Mouse (Mus musculus) forebrain, embryonic 13.5 days (tissue): ENCODE measurements around the gene Tmtc3. TPM values are rescaled to one million over a fixed set of nuclear protein-coding genes. Genes with fewer than 3 reads are reported as not detected.
A peak's percentile ranks its signal among the peaks of the same experiment; 100 is the strongest.

Experiments used
- ATAC-seq: fragments of 200-750 bp; cut with Nextera tagmentation; 2 replicates; pipeline ENCODE4 v1.8.0; 2017
- H3K27ac ChIP-seq: fragments of 300-500 bp; sonication (generic); 2 replicates; pipeline ENCODE4 v1.5.1; 2015; ENCODE audit warnings: inconsistent platforms, mild to moderate bottlenecking, moderate library complexity
- H3K27me3 ChIP-seq: fragments of 300-500 bp; sonication (generic); 2 replicates; pipeline ENCODE4 v1.6.1; 2015; ENCODE audit warnings: mild to moderate bottlenecking, inconsistent platforms
- H3K36me3 ChIP-seq: fragments of 300-500 bp; sonication (generic); 2 replicates; pipeline ENCODE4 v1.6.1; 2015; ENCODE audit warnings: mild to moderate bottlenecking, inconsistent platforms; ENCODE audit not compliant: poor library complexity, severe bottlenecking
- H3K4me1 ChIP-seq: fragments of 300-500 bp; sonication (generic); 2 replicates; pipeline ENCODE4 v1.6.1; 2015; ENCODE audit warnings: inconsistent platforms
- H3K4me2 ChIP-seq: fragments of 300-500 bp; sonication (generic); 2 replicates; pipeline ENCODE4 v1.6.1; 2015; ENCODE audit warnings: inconsistent platforms, mild to moderate bottlenecking, moderate library complexity
- H3K4me3 ChIP-seq: fragments of 300-500 bp; sonication (generic); 2 replicates; pipeline ENCODE4 v1.5.1; 2015; ENCODE audit warnings: mild to moderate bottlenecking, inconsistent platforms
- H3K9ac ChIP-seq: fragments of 300-500 bp; sonication (generic); 2 replicates; pipeline ENCODE4 v1.6.1; 2015; ENCODE audit warnings: mild to moderate bottlenecking, inconsistent platforms
- H3K9me3 ChIP-seq: fragments of 300-500 bp; sonication (generic); replicated peaks from 2 replicates; pipeline ENCODE4 v1.6.1; 2016; ENCODE audit warnings: inconsistent platforms
- WGBS: fragments of 180-500 bp; shearing (Covaris S2); methylation state at CpG from one replicate; pipeline ENCODE4 v1.1.7; 2015; 5-methylcytosine and 5-hydroxymethylcytosine counted together
- polyA plus RNA-seq: library from polyadenylated mRNA; unstranded; fragments of >200 nt; fragmentation: Nextera tagmentation; extraction: Ambion mirVana; gene quantifications from 2 replicates; pipeline ENCODE4 v1.2.1, GENCODE M21; 2015

Tmtc3 gene
- 11.6 and 13.2 TPM in 2 replicates for polyA plus RNA-seq

GRCm38 (mm10) chr10:100487097-100487978 lies at the start of gene Tmtc3, which contains the start of gene Cep290:
TSS of gene Tmtc3 (minus strand) at chr10:100487350.
TSS of gene Cep290 (plus strand) at chr10:100487558.
- H3K4me2 ChIP-seq = peak within 1 kb of the TSS; percentile 86
- WGBS = under 1% methylated on average over 59 of the region's 63 CpGs
- no peaks in the 10 kb centered on the region for H3K9me3 ChIP-seq
- peak within 1 kb of the TSS; percentile 82 for H3K9ac ChIP-seq
- peak within 1 kb of the TSS; percentile 80 for H3K4me3 ChIP-seq
- no peaks in the 10 kb centered on the region for H3K27me3 ChIP-seq
- ATAC-seq = peak; percentile 99
- peak within 1 kb of the TSS; percentile 54 for H3K27ac ChIP-seq
- H3K36me3 ChIP-seq = no peaks in the 10 kb centered on the region
- peaks cover 14% of the 10 kb centered on the region; the same call in 1 of the 2 replicates for H3K4me1 ChIP-seq

GRCm38 (mm10) chr10:100524499-100525390 lies 37.6 kb upstream of the Tmtc3 start:
- no peaks in the 10 kb centered on the region for H3K27me3 ChIP-seq
- WGBS = 93% methylated on average over 9 of the region's 9 CpGs

DNA sequence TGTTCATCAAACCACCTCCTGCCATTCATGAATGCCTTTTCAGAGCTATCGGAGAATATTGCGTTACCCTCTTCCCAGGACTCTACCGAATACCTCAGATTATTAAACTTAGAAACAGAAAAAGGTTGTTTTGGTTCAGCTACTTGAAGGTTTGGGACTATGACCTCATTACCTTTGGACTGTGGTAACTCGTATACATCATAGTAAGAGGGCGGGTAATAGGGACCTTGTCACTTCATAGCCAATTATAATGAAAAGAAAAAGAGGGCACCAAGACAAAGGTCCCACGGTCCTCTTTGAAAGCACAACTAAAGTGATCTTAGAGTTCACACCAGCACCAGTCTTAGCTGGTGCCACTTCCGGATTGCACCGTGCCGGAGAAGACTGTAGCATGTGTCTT lies 35.2 kb upstream of the Tmtc3 start:
- Histone ChIP-seq H3K36me3 (peaks cover 19% of the 10 kb centered on the region), H3K4me3 (no peak overlapping the region), H3K4me1 (no peaks in the 10 kb centered on the region), H3K4me2 (no peak overlapping the region), H3K9me3 (no peaks in the 10 kb centered on the region), H3K9ac (no peak overlapping the region), H3K27ac (no peak overlapping the region), H3K27me3 (no peaks in the 10 kb centered on the region)
- WGBS = 58% methylated on average over 9 of the region's 9 CpGs
- no peak for ATAC-seq

More at GRCm38 (mm10) chr10:100524499-100525390, 37.6 kb upstream of the Tmtc3 start:
- no peak overlapping the region for H3K27ac ChIP-seq
- ATAC-seq = no peak
- no peak overlapping the region for H3K4me3 ChIP-seq
- H3K4me1 ChIP-seq = no peaks in the 10 kb centered on the region
- no peak overlapping the region for H3K9ac ChIP-seq
- no peaks in the 10 kb centered on the region for H3K9me3 ChIP-seq
- H3K36me3 ChIP-seq = peaks cover 14% of the 10 kb centered on the region
- no peak overlapping the region for H3K4me2 ChIP-seq

GRCm38 (mm10) chr10:100521617-100522016 lies 34.5 kb upstream of the Tmtc3 start:
- 88% methylated on average over 4 of the region's 4 CpGs for WGBS
- Histone ChIP-seq H3K27me3 (no peaks in the 10 kb centered on the region), H3K27ac (no peak overlapping the region), H3K9me3 (no peaks in the 10 kb centered on the region), H3K9ac (no peak overlapping the region), H3K4me2 (no peak overlapping the region), H3K4me3 (no peak overlapping the region), H3K4me1 (no peaks in the 10 kb centered on the region), H3K36me3 (peaks cover 19% of the 10 kb centered on the region)
- no peak for ATAC-seq

DNA sequence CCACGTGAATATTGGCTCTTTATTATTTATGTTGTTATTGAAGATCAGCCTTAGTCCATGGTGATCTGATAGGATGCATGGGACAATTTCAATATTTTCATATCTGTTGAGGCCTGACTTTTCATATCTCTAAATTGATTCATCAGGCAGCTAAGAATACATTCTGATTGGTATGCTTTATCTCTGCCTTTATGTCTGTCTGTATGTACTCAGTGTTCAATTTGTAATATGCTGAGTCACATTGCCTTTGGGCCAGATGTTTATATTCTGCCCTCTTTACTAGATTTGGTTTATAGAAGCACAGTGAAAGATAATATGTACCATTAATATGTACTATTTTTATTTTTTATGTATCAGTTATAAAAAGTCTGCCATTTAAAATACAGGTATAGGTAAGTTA lies 21.0 kb upstream of the Tmtc3 start:
- Histone ChIP-seq H3K27me3 (no peaks in the 10 kb centered on the region), H3K4me2 (no peak overlapping the region), H3K9ac (no peak overlapping the region), H3K36me3 (peaks cover 30% of the 10 kb centered on the region), H3K4me3 (no peak overlapping the region), H3K4me1 (no peaks in the 10 kb centered on the region), H3K27ac (no peak overlapping the region), H3K9me3 (no peaks in the 10 kb centered on the region)
- whole genome bisulfite sequencing = 93% methylated on average over 1 of the region's 1 CpGs
- ATAC-seq = no peak

GRCm38 (mm10) chr10:100498309-100498708 lies 11.2 kb upstream of the Tmtc3 start:
- peaks cover 54% of the 10 kb centered on the region for H3K36me3 ChIP-seq
- H3K4me2 ChIP-seq = no peak overlapping the region
- no peaks in the 10 kb centered on the region for H3K9me3 ChIP-seq
- H3K27me3 ChIP-seq = no peaks in the 10 kb centered on the region
- ATAC-seq = no peak
- no peak overlapping the region for H3K9ac ChIP-seq
- H3K4me1 ChIP-seq = no peaks in the 10 kb centered on the region
- 88% methylated on average over 3 of the region's 3 CpGs for WGBS
- H3K27ac ChIP-seq = no peak overlapping the region
- no peak overlapping the region for H3K4me3 ChIP-seq

DNA sequence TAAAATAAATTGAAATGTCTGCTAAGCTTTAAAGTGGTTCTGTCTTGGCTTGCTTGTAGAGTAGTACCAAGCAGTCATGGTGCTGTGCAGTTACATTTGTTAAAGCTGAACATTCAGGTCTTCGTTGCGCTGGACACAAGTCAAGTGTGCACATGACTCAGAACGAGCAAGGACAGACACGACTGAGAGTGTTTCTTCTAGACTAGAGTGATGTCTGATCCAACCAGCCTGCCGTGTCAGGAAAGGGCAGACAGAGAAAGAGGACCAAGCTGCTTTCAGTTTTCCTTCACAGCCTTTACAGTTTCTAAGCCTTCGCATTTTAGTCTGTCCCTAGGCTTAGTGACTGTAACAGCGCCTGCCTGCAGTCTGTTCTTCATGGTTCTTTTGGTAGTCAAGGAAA lies 4.8 kb upstream of the Tmtc3 start:
- no peak overlapping the region for H3K9ac ChIP-seq
- H3K27me3 ChIP-seq = no peaks in the 10 kb centered on the region
- H3K4me1 ChIP-seq = peaks cover 8% of the 10 kb centered on the region; the same call in 1 of the 2 replicates
- peaks cover 20% of the 10 kb centered on the region for H3K36me3 ChIP-seq
- H3K27ac ChIP-seq = no peak overlapping the region
- no peak overlapping the region for H3K4me3 ChIP-seq
- 93% methylated on average over 7 of the region's 7 CpGs for WGBS
- ATAC-seq = no peak
- H3K4me2 ChIP-seq = no peak overlapping the region
- no peaks in the 10 kb centered on the region for H3K9me3 ChIP-seq

GRCm38 (mm10) chr10:100486701-100487096 lies 451 bp downstream of the Tmtc3 start:
- H3K27ac ChIP-seq = peak overlapping the region; percentile 54
- peak overlapping the region; percentile 82 for H3K9ac ChIP-seq
- H3K9me3 ChIP-seq = no peaks in the 10 kb centered on the region
- H3K4me1 ChIP-seq = peaks cover 14% of the 10 kb centered on the region; the same call in 1 of the 2 replicates
- no peaks in the 10 kb centered on the region for H3K36me3 ChIP-seq
- H3K4me2 ChIP-seq = peak overlapping the region; percentile 86
- H3K27me3 ChIP-seq = no peaks in the 10 kb centered on the region
- under 1% methylated on average over 13 of the region's 13 CpGs for WGBS
- peak overlapping the region; percentile 80 for H3K4me3 ChIP-seq
- no peak for ATAC-seq

- no peak overlapping the region for H3K27ac ChIP-seq
- H3K36me3 ChIP-seq = peaks cover 16% of the 10 kb centered on the region; the same call in 1 of the 2 replicates
- 91% methylated on average over 3 of the region's 3 CpGs for WGBS
- no peak overlapping the region for H3K9ac ChIP-seq
- H3K27me3 ChIP-seq = no peaks in the 10 kb centered on the region
- ATAC-seq = no peak
- H3K4me2 ChIP-seq = no peak overlapping the region
- H3K9me3 ChIP-seq = no peaks in the 10 kb centered on the region
- no peaks in the 10 kb centered on the region for H3K4me1 ChIP-seq
- H3K4me3 ChIP-seq = no peak overlapping the region
Measured at GRCm38 (mm10) chr10:100479538-100479937, 7.6 kb downstream of the Tmtc3 start.

- Histone ChIP-seq H3K4me3 (no peak overlapping the region), H3K27me3 (no peaks in the 10 kb centered on the region), H3K27ac (no peak overlapping the region), H3K9ac (no peak overlapping the region), H3K4me1 (no peaks in the 10 kb centered on the region), H3K9me3 (no peaks in the 10 kb centered on the region), H3K36me3 (peaks cover 27% of the 10 kb centered on the region), H3K4me2 (no peak overlapping the region)
- no peak for ATAC-seq
- 55% methylated on average over 3 of the region's 3 CpGs for WGBS
Measured at GRCm38 (mm10) chr10:100475040-100475439, 12.1 kb downstream of the Tmtc3 start.

- H3K9ac ChIP-seq = no peak overlapping the region
- H3K27me3 ChIP-seq = no peaks in the 10 kb centered on the region
- H3K4me3 ChIP-seq = no peak overlapping the region
- peaks cover 23% of the 10 kb centered on the region for H3K36me3 ChIP-seq
- no peaks in the 10 kb centered on the region for H3K9me3 ChIP-seq
- no peak overlapping the region for H3K27ac ChIP-seq
- no peaks in the 10 kb centered on the region for H3K4me1 ChIP-seq
- no peak for ATAC-seq
- H3K4me2 ChIP-seq = no peak overlapping the region
Measured at GRCm38 (mm10) chr10:100460515-100460914, 26.6 kb downstream of the Tmtc3 start.

DNA sequence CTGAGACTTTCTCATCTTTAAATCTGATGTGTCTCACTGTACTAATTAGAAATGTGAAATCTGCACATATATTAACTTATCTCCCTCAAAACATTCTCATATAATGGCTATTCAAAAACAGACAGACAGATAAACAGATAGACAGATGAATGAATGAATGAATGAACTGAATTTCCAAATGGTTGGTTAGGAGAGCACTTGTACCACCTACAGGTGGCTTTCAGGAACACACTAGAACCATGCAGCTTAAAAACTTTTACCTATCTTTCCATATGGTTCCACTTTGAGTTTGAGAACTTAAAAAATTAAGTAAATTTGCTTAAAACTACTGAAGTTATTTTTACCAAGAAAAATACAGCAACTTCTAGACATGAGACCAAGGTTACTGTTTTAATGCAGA lies 37.8 kb downstream of the Tmtc3 start:
- no peak for ATAC-seq
- H3K27me3 ChIP-seq = no peaks in the 10 kb centered on the region
- no peaks in the 10 kb centered on the region for H3K4me1 ChIP-seq
- H3K9ac ChIP-seq = no peak overlapping the region
- no peak overlapping the region for H3K27ac ChIP-seq
- H3K36me3 ChIP-seq = peaks cover 21% of the 10 kb centered on the region; the same call in 1 of the 2 replicates
- no peaks in the 10 kb centered on the region for H3K9me3 ChIP-seq
- H3K4me3 ChIP-seq = no peak overlapping the region
- H3K4me2 ChIP-seq = no peak overlapping the region
